Mouse (Mus musculus) thymus, adult 2 months (tissue): Measurements from ENCODE around the gene Siah3.

Experiments used
- CTCF ChIP-seq: fragments of 200-500 bp; IDR thresholded peaks from 2 replicates; pipeline ENCODE4 v1.5.1; 2012; ENCODE audit warnings: mild to moderate bottlenecking, control low read depth, low read length, moderate library complexity, borderline replicate concordance; ENCODE audit not compliant: control insufficient read depth, poor library complexity, insufficient read depth; ENCODE audit errors: extremely low read depth
- POLR2A ChIP-seq: fragments of 200-500 bp; IDR thresholded peaks from 2 replicates; pipeline ENCODE4 v1.6.1; 2012; ENCODE audit warnings: mild to moderate bottlenecking, low read length, control low read depth, moderate library complexity; ENCODE audit not compliant: control insufficient read depth, poor library complexity, insufficient read depth; ENCODE audit errors: extremely low read depth

- no peak for TF ChIP-seq POLR2A
- no peak for TF ChIP-seq CTCF
These were observed 68.9 kb downstream of the Siah3 start for GRCm38 (mm10) chr14:75524648-75525047.
